Mouse (Mus musculus) kidney, embryonic 14.5 days (tissue): ENCODE measurements around the gene Ccdc85c. TPM values are rescaled to one million over a fixed set of nuclear protein-coding genes. Genes with fewer than 3 reads are reported as not detected.

Experiments
- ATAC-seq: fragments of 200-750 bp; cut with Nextera tagmentation; 2 replicates; pipeline ENCODE4 v1.8.0; 2017; ENCODE audit warnings: moderate number of reproducible peaks, mild to moderate bottlenecking, moderate TSS enrichment, moderate library complexity; ENCODE audit not compliant: low FRiP score, low TSS enrichment
- H3K27ac ChIP-seq: fragments of 300-500 bp; sonication (generic); 2 replicates; pipeline ENCODE4 v1.5.1; 2014; ENCODE audit warnings: low read depth, mild to moderate bottlenecking, low read length, moderate library complexity, mixed read lengths
- H3K27me3 ChIP-seq: fragments of 300-500 bp; sonication (generic); 2 replicates; pipeline ENCODE4 v1.6.1; 2014; ENCODE audit warnings: mild to moderate bottlenecking, low read length; ENCODE audit not compliant: control insufficient read depth, insufficient read depth
- H3K36me3 ChIP-seq: fragments of 300-500 bp; sonication (generic); 2 replicates; pipeline ENCODE4 v1.6.1; 2014; ENCODE audit warnings: low read length, mixed read lengths; ENCODE audit not compliant: control insufficient read depth, insufficient read depth
- H3K4me1 ChIP-seq: fragments of 300-500 bp; sonication (generic); 2 replicates; pipeline ENCODE4 v1.6.1; 2014; ENCODE audit warnings: low read length, mixed read lengths; ENCODE audit not compliant: control insufficient read depth, insufficient read depth
- H3K4me2 ChIP-seq: fragments of 300-500 bp; sonication (generic); replicated peaks from 2 replicates; pipeline ENCODE4 v1.6.1; 2014; ENCODE audit warnings: low read depth, mild to moderate bottlenecking, low read length
- H3K4me3 ChIP-seq: fragments of 300-500 bp; sonication (generic); 2 replicates; pipeline ENCODE4 v1.5.1; 2014; ENCODE audit warnings: mild to moderate bottlenecking, low read length
- H3K9ac ChIP-seq: fragments of 300-500 bp; sonication (generic); 2 replicates; pipeline ENCODE4 v1.6.1; 2014; ENCODE audit warnings: low read depth, mild to moderate bottlenecking, low read length, moderate library complexity
- H3K9me3 ChIP-seq: fragments of 300-500 bp; sonication (generic); 2 replicates; pipeline ENCODE4 v1.6.1; 2016; ENCODE audit warnings: low read length; ENCODE audit not compliant: control insufficient read depth
- WGBS: fragments of 180-500 bp; shearing (Covaris S2); extraction: QIAGEN DNeasy Blood & Tissue Kit; methylation state at CpG from one replicate; pipeline ENCODE4 v1.1.7; 2014; 5-methylcytosine and 5-hydroxymethylcytosine counted together
- polyA plus RNA-seq: library from polyadenylated mRNA; unstranded; fragments of >200 nt; fragmentation: Nextera tagmentation; extraction: Ambion mirVana; gene quantifications from 2 replicates; pipeline ENCODE4 v1.2.1, GENCODE M21; 2014

Ccdc85c gene
- polyA plus RNA-seq, 1 experiment from 2014 or later, result 9.9 TPM

DNA sequence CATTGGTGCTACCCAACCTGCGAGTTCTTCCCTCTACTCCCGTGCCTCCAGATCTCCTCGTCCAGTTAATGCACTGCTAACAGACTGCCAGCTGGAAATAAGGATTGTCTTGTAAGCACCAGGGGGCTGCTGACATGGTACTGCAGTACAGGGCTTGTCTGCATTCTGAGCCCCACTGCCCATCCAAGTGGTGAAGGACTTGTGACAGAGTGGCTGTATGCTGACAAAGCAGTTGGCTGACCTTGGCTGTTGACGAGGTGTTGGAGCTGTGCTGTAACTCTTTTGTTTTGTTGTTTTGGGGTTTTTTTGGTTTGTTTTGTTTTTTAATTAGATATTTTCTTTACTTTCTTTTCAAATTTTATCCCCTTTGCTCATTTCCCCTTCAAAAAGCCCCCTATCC is 76.8 kb downstream of the Ccdc85c start:
- H3K9me3 ChIP-seq, result no peaks in the 10 kb centered on the region
- H3K27me3 ChIP-seq, result no peaks in the 10 kb centered on the region
- H3K4me3 ChIP-seq, result no peak overlapping the region
- H3K36me3 ChIP-seq, result peaks cover 98% of the 10 kb centered on the region
- H3K9ac ChIP-seq, result no peak overlapping the region
- WGBS, result 87% methylated on average over 4 of the region's 4 CpGs
- no peak overlapping the region for H3K27ac ChIP-seq
- H3K4me1 ChIP-seq, result no peaks in the 10 kb centered on the region
- no peak for ATAC-seq
- H3K4me2 ChIP-seq, result no peak overlapping the region

DNA sequence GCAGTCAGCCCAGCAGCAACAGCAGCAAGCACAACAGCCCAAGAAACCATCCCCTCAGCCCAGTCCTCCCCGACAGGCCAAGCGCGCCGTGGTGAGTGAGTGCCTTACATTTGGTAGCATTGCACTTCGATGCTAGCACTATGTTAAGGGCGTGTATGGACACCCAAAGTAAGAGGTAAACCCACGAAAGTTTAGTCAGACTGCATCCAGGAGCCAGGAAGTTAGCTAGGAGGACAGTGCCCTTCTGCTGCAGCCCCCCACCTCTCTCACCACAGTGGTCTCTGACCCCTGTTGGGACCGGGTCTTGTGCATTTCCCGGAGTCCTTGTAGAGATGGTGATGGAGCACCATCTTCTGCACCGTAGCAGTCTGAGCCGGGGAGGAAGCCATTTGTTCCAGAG is 79.5 kb downstream of the Ccdc85c start:
- Histone ChIP-seq H3K36me3 (peaks cover 98% of the 10 kb centered on the region), H3K4me3 (no peak overlapping the region), H3K4me1 (no peaks in the 10 kb centered on the region), H3K27me3 (no peaks in the 10 kb centered on the region), H3K9me3 (no peaks in the 10 kb centered on the region), H3K9ac (no peak overlapping the region), H3K27ac (no peak overlapping the region), H3K4me2 (no peak overlapping the region)
- WGBS, result 94% methylated on average over 11 of the region's 11 CpGs
- ATAC-seq, result no peak

DNA sequence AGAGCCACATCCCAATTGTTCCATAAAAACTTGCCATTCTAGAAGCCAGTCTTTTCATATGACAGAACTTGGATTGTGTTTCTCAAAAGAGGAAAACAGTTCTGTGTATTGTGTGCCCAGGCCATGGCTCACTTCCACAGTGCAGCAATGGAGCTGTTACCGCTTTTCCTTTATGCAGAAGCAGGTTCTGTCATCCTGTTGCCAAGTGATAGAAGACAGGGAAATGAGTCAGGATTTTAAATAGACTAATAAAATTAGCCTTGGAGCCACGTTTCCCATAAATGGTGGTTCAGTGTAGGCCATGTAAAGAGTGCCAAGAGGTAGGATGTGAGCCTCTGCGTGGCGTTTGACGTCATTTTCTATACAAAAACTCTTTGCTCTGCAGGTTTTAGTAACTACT is 81.3 kb downstream of the Ccdc85c start:
- no peak overlapping the region for H3K4me3 ChIP-seq
- no peak overlapping the region for H3K9ac ChIP-seq
- H3K27ac ChIP-seq, result no peak overlapping the region
- no peaks in the 10 kb centered on the region for H3K27me3 ChIP-seq
- H3K4me1 ChIP-seq, result no peaks in the 10 kb centered on the region
- no peak for ATAC-seq
- peaks cover 96% of the 10 kb centered on the region for H3K36me3 ChIP-seq
- no peak overlapping the region for H3K4me2 ChIP-seq
- H3K9me3 ChIP-seq, result no peaks in the 10 kb centered on the region
- 93% methylated on average over 5 of the region's 5 CpGs for WGBS

DNA sequence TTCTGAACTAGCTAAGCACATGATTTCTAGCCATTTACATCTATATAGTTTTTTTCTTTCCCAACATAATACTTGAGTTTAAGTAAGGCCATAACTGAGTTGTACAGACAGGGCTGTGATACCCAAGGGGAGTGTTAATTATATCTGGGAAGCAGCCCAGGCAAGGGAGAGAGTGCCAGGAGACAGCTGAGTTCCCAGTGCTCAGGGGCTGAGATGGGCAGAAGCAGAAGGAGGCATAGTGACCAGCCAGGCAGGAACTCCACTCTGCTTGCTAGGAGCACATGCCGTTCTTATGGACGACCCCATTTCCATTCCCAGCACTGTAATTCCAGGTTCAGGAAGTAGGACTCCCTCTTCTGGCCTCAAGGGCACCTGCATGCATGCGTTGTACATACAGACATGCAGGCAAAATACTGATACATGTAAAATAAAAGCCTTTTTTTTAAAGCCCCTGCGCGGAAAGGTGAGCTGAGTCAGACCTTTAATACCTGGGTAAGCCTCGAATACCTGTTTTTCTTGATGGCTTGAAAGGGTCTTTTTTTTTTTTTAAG is 87.6 kb downstream of the Ccdc85c start:
- Histone ChIP-seq H3K4me1 (no peaks in the 10 kb centered on the region), H3K4me2 (no peak overlapping the region), H3K9ac (no peak overlapping the region), H3K27ac (no peak overlapping the region), H3K4me3 (no peak overlapping the region), H3K36me3 (peaks cover 79% of the 10 kb centered on the region), H3K27me3 (no peaks in the 10 kb centered on the region), H3K9me3 (no peaks in the 10 kb centered on the region)
- no peak for ATAC-seq
- WGBS, result 88% methylated on average over 6 of the region's 6 CpGs

DNA sequence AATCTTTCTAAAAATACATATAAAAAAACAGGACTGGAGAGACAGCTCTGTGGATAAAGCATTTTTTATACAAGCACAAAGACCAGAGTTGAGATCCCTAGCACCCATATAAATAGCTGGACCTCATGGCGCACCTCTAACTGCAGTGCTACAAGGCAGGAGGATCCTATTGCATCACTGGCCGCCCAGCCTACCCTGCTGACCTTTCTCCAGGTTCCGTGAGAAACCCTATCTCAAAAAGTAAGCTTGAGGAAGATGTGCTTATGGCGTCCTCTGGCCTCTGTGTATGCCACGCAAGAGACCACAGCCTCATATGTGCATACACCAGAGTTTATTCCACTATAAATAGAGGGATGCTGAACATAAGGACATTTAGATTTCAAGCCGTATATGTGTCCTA is 93.5 kb downstream of the Ccdc85c start:
- 91% methylated on average over 6 of the region's 6 CpGs for WGBS
- H3K9me3 ChIP-seq, result no peaks in the 10 kb centered on the region
- no peak overlapping the region for H3K4me3 ChIP-seq
- no peak for ATAC-seq
- H3K4me1 ChIP-seq, result peaks cover 21% of the 10 kb centered on the region
- no peak overlapping the region for H3K27ac ChIP-seq
- H3K9ac ChIP-seq, result no peak overlapping the region
- H3K27me3 ChIP-seq, result no peaks in the 10 kb centered on the region
- no peak overlapping the region for H3K4me2 ChIP-seq
- peaks cover 36% of the 10 kb centered on the region for H3K36me3 ChIP-seq

DNA sequence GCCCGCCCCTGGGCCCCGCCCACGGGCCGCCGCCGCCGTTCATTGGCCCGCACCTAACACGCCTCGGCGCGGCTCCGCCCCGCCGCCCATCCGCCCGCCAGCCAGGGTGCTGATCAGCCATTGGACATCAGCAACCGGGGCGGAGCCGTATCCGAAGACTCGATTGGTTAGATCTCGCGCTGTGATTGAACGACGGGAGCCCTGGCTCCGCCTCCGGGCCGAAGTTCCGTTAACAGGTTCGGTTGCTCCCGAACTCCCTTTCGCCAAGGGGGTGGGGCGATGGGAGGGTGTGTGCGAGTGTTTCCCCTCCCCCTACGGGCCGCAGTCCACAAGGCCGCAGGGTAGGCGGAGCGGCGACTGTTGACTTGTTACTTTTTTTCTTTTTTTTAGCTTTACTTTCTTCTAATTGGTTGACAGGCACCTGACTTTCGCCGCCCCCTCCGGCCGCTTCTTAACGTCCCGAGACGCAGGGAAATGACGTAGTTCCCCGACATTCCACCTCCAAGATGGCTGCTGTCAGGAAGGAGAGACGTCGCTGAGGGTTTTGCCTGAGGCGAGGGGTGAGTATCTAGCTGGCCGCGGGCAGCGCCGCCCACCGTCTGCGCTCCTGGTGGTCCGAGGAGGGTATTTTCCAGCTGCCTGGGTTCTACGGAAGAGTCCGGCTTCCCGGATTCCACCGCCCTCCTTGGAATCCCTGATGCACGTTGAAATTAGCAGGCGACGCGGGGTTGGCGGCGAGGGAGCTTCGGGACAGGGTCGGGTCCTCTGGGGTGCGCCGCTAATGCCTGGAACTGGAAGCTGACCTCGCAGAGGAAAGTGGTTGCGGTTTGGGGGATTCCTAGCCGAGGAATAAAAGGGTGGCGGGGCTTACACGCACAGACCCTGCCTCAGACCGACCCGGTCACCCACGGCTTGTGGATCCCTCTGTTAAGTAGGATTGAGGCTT is 95.6 kb downstream of the Ccdc85c start, which contains the start of gene Ccnk:
TSS of gene Ccnk (plus strand) at position 259 of the 946 bp plus-strand sequence.
- peak within 1 kb of the TSS; percentile 97 for H3K9ac ChIP-seq
- ATAC-seq, result peak; percentile 98

DNA sequence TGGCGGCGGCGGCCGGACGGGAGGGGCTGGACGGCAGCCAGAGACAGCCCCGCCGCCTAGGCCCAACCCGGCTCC is 96.1 kb downstream of the Ccdc85c start, which contains the start of gene Setd3:
TSS of gene Setd3 (minus strand) at position 69 of the 75 bp plus-strand sequence.
- no peaks in the 10 kb centered on the region for H3K27me3 ChIP-seq
- peak within 1 kb of the TSS; percentile 86 for H3K4me2 ChIP-seq
- peak within 1 kb of the TSS; percentile 97 for H3K9ac ChIP-seq
- H3K4me3 ChIP-seq, result peak within 1 kb of the TSS; percentile 98
- peaks cover 20% of the 10 kb centered on the region for H3K36me3 ChIP-seq
- H3K4me1 ChIP-seq, result peaks cover 27% of the 10 kb centered on the region
- ATAC-seq, result no peak
- H3K27ac ChIP-seq, result peak within 1 kb of the TSS; percentile 74
- no peaks in the 10 kb centered on the region for H3K9me3 ChIP-seq
- WGBS, result 0% methylated on average over 3 of the region's 9 CpGs

More for the DNA sequence above, 95.6 kb downstream of the Ccdc85c start, which contains the start of gene Ccnk:
- WGBS, result under 1% methylated on average over 79 of the region's 82 CpGs
- Histone ChIP-seq H3K4me2 (peak within 1 kb of the TSS; percentile 86), H3K9me3 (no peaks in the 10 kb centered on the region), H3K27ac (peak within 1 kb of the TSS; percentile 74), H3K4me3 (peak within 1 kb of the TSS; percentile 98), H3K4me1 (peaks cover 27% of the 10 kb centered on the region), H3K36me3 (peaks cover 20% of the 10 kb centered on the region), H3K27me3 (no peaks in the 10 kb centered on the region)

DNA sequence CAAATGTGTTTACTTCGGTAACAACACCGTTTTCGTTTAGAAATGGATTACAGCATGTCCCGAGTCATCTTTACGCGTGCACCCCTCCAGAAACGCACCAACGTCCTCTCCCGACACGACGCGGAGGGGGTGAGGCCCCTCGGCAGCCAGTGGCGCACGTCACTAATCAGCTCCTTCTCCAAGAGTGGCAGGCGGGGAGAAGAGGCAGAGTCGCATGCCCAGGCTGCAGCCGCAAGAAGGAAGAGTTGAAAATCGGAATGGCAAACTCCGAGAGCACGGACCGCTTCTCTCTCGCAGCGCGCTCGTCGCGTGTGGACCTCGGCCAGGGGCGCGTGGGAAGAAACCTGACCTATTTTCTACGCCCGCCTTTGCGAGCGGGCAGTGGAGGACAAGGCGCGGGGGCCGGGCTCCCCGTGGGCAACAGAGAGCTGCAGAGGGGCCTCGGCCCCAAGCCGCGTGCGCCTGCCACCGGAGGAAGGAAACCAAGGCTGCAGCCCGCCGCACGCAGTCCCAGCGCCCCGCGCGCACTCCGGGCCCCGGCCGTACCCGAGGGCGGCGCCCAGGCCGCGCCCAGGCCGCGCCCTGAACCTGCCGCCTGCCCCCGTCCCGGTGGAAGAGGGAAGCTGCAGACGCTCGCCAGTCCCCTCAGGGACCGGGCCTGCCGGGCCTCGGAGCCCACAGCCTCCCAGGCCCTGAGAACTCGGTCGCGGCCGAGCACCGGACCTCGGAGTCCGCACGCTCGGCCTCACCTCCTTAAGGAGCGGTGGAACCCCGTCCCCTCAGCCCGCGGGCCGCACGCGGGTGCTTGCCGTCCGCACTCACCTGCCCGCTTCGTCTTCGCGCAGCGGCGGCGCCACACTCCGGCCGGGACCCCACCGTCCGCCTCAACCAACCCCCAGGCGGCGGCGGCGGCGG is 96.6 kb downstream of the Ccdc85c start:
- ATAC-seq, result peak; percentile 28
- Histone ChIP-seq H3K4me2 (peak overlapping the region; percentile 86), H3K4me1 (peaks cover 27% of the 10 kb centered on the region), H3K36me3 (peaks cover 17% of the 10 kb centered on the region), H3K4me3 (peak overlapping the region; percentile 98), H3K9ac (peak overlapping the region; percentile 97), H3K9me3 (no peaks in the 10 kb centered on the region), H3K27ac (peak overlapping the region; percentile 69), H3K27me3 (no peaks in the 10 kb centered on the region)
- WGBS, result under 1% methylated on average over 93 of the region's 103 CpGs
